Mouse (Mus musculus) gastrocnemius, postnatal 10 days (tissue): ENCODE data around the gene Ica1. TPM values are rescaled to one million over a fixed set of nuclear protein-coding genes. Genes with fewer than 3 reads are reported as not detected.

ENCODE experiments used
- DNase-seq: peaks from one replicate; pipeline ENCODE4 v3.0.0; 2021; ENCODE audit warnings: mixed read lengths
- long read RNA-seq, 2 experiments: library from polyadenylated mRNA; stranded (forward); transcript quantifications; one replicate each; pipeline ENCODE4 v2.0.0; 2021
- total RNA-seq, 2 experiments: library from RNA; stranded (reverse); gene quantifications; 2 replicates each; pipeline ENCODE4 v1.2.3; 2021

Gene Ica1
- 1 to 10 TPM; 3.7 to 4.4 TPM for total RNA-seq
- long read RNA-seq, experiment 1, partial matches to known transcripts, result 0 of 2 reads
- long read RNA-seq, experiment 1, other reads (novel, unspliced or antisense), result 1 of 2 reads
- long read RNA-seq, experiment 2, partial matches to known transcripts, result 0 of 3 reads
- long read RNA-seq, experiment 2, other reads (novel, unspliced or antisense), result 1 of 3 reads

GRCm38 (mm10) chr6:8778296-8778649, at the start of gene Ica1:
Gene Ica1 (minus strand): TSS chr6:8778488.
- no peak for DNase-seq

DNA sequence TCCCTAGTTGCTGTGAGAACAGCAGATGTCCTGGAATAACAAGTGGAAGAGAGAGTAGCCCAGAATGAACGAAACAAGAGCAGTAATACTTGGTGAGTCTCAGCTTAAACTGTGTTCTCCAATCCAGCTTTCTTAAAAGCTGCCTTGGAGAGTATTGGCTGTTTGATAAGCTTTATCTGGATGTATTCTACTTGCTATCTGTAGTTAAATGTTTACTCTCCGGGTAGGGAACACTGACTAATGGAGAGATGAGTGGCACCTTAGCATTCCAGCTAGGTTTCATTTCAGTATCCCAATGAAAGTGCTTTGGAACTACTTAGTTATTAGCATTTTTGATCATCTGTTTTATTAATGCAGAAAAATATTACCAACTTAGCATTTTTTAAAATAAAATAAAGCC, 41.6 kb upstream of the Ica1 start:
- DNase-seq, result no peak

DNA sequence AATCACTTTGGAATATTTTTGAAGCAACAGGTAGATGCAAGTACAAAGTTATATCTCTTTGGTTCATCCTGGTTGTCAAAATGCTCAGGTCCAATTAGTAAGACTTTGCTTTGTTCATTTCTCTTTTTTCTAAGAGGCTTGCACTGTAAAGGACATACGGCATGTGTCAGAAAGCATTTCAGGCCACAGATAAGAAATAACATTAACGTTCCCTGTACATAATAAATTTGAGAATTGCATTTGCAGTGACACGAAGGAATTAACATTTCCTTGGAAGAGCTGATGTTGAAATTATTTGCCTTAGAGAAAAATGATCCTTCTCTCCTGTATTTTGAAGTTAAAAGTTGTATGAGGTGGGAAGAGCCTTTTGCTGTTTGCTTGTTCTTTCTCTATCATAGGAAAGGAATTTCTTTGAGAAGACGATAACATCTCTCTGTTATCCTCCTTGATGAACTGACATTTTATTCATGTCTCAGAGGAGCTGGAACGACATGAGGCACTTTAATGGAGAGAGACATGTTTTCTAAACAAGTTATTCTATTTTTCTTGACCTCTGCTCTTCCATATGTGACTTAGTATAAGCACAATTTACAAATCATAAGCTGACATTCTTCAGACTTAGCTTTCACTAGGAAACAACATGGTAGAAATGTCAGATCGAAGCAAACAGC, 36.2 kb upstream of the Ica1 start:
- DNase-seq, result no peak

- DNase-seq, result no peak
Observed at GRCm38 (mm10) chr6:8802561-8803150, 24.4 kb upstream of the Ica1 start.

GRCm38 (mm10) chr6:8792385-8792784, 14.1 kb upstream of the Ica1 start:
- DNase-seq, result no peak

GRCm38 (mm10) chr6:8791781-8792180, 13.5 kb upstream of the Ica1 start:
- DNase-seq, result no peak

- DNase-seq, result no peak
Observed at GRCm38 (mm10) chr6:8780618-8781017, 2.3 kb upstream of the Ica1 start.

DNA sequence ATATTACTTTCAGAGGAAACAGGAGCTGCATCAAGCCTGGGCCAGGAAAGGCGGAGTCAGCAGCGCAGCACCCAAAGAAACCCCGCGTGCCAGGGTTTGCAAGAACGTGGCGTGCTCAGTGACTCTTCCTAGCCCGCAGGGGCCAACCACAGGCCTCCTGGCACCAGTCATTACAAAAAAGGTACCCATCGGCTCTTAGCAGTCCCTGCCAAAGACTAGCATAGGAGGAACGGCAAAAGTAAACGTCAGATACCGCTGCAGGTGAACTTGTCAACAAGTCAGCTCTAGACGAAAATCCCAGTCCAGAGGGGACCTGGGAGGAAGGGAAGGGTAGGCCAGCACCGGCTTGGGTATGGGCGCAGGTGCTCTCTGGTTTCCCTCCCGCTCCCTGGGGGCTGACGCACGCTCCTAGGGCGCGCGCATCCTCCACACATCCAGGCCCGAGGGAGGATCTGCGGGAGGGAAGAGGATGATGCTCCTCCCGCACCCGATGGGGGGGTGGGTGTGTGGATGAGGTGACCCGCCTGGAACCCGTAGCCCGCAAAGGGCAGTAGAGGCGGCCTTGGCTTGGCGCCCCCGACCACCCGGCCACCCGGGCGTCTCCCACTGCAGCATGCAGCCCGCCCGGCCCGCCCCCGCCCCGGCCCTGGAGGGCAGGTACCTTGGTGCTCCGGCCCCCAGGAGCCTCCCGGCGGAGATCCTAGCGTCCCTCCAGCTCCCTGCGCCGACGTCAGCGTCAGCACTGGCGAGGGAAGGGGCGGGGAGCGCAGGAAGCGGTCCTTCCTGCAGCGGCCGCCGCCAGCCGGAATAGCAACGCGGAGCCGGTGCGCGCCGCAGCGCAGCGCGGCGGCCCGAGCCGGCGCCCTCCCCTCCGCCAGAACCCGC, 635 bp downstream of the Ica1 start:
- DNase-seq, result peak; percentile 37

GRCm38 (mm10) chr6:8771539-8771938, 6.7 kb downstream of the Ica1 start:
- no peak for DNase-seq

GRCm38 (mm10) chr6:8770341-8770740, 7.9 kb downstream of the Ica1 start:
- DNase-seq, result no peak

DNA sequence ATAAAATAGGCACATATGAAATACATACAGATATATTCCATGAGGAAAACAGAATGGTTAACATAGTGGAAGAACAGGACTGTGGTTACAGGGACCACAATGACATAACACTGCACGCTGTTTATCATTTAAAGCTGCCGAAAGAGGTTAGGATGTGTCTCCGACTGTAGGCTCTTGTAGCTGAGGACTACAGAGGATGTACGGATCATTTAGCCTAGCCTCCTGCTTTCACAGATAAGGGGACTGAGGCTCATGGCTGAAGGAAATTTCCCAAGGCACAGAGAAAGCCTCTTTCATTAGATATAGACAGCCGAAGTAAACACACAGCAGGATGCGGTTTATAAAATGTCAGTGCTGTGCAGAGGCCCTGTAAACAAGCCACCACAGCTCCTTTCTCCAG, 8.5 kb downstream of the Ica1 start:
- DNase-seq, result no peak

- no peak for DNase-seq
Observed at GRCm38 (mm10) chr6:8766652-8767051, 11.6 kb downstream of the Ica1 start.

GRCm38 (mm10) chr6:8765801-8766200, 12.5 kb downstream of the Ica1 start:
- DNase-seq, result no peak

- no peak for DNase-seq
Observed at GRCm38 (mm10) chr6:8765064-8765463, 13.2 kb downstream of the Ica1 start.

DNA sequence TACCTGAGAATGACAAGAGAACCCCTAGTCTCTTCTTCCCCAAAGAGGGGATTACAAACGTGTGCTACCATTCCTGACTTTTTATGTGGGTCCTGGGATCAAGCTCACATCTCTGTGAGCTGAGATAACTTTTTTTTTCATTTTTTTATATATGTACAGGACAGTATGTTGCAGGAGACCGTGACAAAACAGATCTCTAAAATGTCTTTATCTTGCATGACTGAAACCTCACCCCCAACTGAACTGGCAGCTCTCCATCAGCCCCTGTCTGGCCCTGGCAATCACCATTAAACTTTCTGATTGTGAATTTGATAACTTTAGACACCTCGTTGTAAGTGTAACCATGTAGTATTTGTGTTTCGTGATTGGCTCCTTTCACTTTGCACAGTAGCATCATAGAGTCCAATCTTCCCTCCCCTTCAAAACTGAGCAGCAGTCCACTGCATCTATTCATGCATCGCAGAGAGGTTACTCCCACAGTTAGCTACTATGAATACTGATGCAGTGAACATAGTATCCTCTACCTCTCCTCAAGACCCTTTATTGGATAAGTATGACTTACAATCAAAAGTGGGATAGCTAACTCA, 17.5 kb downstream of the Ica1 start:
- no peak for DNase-seq

GRCm38 (mm10) chr6:8759901-8760300, 18.4 kb downstream of the Ica1 start:
- no peak for DNase-seq

DNA sequence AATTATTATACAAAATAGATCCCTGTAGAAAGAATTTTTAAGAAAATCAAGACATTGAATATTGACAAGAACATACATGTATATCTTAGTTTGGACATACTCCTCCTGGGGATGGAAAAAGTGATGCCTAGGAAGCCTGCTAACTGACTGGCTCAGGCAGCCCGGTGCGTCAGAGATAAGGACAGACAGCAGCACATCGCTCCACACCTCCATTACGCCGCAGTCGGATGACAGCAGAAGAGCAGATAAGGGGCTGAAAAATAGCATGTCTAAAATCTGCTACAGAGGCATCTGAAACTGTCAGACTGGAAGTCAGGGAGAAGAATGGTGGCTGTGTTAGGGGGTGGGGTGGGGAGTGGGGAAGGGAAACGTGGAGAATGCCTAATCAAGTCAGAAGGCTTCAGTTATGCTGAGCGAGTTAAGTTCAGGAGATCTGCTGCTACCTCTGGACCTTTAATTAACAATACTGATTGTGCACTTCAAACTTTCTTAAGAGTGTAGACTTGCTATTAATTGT, 22.5 kb downstream of the Ica1 start:
- no peak for DNase-seq

- DNase-seq, result no peak
Observed at GRCm38 (mm10) chr6:8754486-8754885, 23.8 kb downstream of the Ica1 start.

- DNase-seq, result no peak
Observed at GRCm38 (mm10) chr6:8753723-8754036, 24.6 kb downstream of the Ica1 start.

GRCm38 (mm10) chr6:8752984-8753722, 25.1 kb downstream of the Ica1 start:
- DNase-seq, result no peak

- no peak for DNase-seq
Observed at GRCm38 (mm10) chr6:8744886-8745285, 33.4 kb downstream of the Ica1 start.

DNA sequence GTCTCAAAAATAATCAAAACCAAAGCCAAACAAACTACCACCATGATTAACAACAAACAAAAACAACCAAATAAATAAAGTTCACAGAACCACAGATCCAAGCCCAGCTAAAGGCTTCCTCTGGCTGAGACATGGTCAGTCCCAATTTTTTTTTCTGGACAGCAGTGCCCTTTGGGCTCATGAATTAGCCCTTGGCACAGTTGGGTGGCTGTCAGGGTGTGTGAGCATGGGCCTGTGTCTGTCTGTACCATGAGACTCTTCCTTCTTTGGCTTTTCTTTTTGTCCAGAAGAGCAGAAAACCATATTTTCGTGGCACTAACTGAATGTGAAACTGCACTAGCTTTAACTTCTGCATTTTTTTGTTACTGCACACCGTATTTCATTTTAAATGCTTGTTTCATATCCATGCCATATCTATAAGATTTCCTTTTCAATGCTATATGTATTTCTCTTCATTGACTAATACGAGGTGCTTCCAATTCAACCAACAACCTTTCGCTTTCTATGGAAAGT, 34.0 kb downstream of the Ica1 start:
- DNase-seq, result no peak
